Mouse (Mus musculus) cerebellum, adult 9-11 months (tissue): Measurements from ENCODE around the gene Rpgr.

Source experiments
- DNase-seq: peaks from one replicate; pipeline ENCODE4 v3.0.0; 2022

The Rpgr gene

DNA sequence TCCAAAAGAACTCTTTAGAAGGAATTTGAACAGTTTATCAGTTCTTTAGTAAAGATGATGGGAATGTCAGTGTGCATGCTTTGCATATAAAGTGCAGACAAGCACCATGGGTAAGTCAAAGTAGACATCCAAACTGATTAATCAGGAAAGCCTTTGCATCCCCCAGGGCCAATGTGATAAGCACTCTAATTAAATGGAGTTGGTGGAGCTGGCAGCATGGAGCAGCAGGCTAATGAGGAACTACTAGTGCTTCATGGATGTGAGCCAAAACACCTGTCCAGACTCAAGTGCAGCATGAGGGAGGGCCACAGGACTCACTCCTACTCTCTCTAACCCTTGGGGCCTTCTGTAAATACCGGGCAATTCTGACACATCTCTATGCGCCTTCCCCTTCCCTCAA, 145.2 kb downstream of the Rpgr start:
- DNase-seq, result no peak

- peak; percentile 16 for DNase-seq
Measured at GRCm38 (mm10) chrX:10070689-10071088, 146.0 kb downstream of the Rpgr start.

DNA sequence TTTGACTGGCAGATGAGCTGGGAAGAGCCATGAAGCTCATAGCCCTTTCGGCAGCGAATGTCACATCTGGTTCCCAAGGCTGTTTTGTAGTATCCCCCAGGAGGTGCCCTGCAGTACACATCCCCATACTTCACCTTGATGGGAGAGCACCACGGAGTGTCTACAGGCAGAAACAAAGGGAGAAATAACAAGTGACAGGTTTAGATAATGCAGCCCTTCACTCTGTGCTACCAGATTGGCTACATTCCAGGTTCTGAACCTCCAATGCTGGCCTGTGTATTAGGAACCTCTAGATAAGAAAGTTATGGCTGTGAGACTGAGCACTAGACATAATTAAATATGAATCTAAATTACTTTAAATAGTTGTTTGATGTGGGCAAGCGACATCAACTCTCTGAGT, 147.3 kb downstream of the Rpgr start:
- no peak for DNase-seq

DNA sequence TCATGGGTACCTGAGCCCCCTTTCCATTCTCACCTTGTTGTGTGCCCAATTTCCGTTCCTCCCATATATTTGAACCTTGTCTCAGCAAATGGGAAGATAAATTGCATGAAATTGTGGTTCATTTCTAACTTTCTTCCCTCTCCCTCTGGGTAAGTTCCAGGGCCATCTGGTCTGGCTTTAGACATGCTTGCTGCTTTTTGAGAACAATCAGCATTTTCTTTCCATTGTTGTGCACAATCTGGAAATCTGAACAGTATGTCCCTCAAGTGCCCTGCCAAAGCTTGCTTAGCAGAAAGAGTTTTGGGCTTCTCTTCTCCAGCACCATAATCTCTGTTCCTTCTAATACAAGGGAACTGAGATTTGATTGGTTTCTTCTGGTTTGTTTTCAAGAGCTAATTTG, 152.9 kb downstream of the Rpgr start:
- DNase-seq, result peak; percentile 12

DNA sequence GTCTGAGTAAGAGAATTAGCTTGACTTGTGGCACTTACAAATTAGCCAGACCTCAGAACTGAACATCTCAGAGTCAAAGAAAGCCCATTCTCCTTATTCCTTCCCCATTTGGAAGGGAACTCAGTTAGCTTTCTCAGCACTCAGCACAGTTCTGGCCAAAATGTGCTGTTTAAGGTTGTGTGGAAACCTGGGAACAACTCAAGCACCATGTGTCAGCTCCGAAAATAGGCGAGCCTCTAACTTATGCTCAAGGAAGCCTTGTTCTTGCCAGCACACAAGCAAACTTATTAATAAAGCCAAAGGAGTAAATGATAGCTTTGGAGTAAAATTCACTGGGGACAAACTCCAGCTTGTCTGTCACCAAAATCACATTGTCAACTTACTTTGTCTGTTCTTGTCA, 153.4 kb downstream of the Rpgr start:
- DNase-seq, result no peak

- no peak for DNase-seq
Measured at GRCm38 (mm10) chrX:10062201-10062600, 154.5 kb downstream of the Rpgr start.

- no peak for DNase-seq
Measured at GRCm38 (mm10) chrX:10034666-10035065, 182.1 kb downstream of the Rpgr start.
